10 mouse cellular contexts compared by ENCODE assay signal in genomic region chr7:25035916-25036315, GRCm38 (mm10). TPM values are rescaled to one million over a fixed set of nuclear protein-coding genes. Genes with fewer than 3 reads are reported as not detected.
A peak's percentile ranks its signal among the peaks of the same experiment; 100 is the strongest.
DNase-seq lines count a peak whose midpoint lies in the region; ATAC-seq and TF ChIP-seq lines count a peak whose summit lies in the region.
"Had no signal": no experiment of that assay in that cellular context is flagged by ENCODE, and none has a peak within 500 bp of the region (broad histone marks: within the 10 kb centered on the region; RNA-seq: fewer than 3 reads in every experiment).

No protein-coding gene starts in this region.

- H3K4me3 ChIP-seq in heart, embryonic 11.5 days (ENCODE audit: low read depth, low read length), result no peak overlapping the region
- no peak overlapping the region for H3K4me3 ChIP-seq in gastrocnemius, adult 2 months
- H3K4me3 ChIP-seq: embryonic facial prominence, embryonic 12.5 days; neural tube, embryonic 12.5 days had no signal

- H3K4me2 ChIP-seq in heart, embryonic 11.5 days, result no peak overlapping the region
- H3K4me2 ChIP-seq: embryonic facial prominence, embryonic 12.5 days; neural tube, embryonic 12.5 days had no signal

- ATAC-seq in heart, embryonic 11.5 days (replicated peaks; ENCODE audit: insufficient number of reproducible peaks, low FRiP score, low TSS enrichment), result no peak

- no peak overlapping the region for H3K27ac ChIP-seq in heart, embryonic 11.5 days (ENCODE audit: low read depth, low read length)
- no peak overlapping the region for H3K27ac ChIP-seq in gastrocnemius, adult 2 months
- H3K27ac ChIP-seq: embryonic facial prominence, embryonic 12.5 days; neural tube, embryonic 12.5 days had no signal

- H3K36me3 ChIP-seq in heart, embryonic 11.5 days (ENCODE audit: control insufficient read depth, insufficient read depth, low read length), result peaks cover 8% of the 10 kb centered on the region; the same call in 1 of the 2 replicates

- 57% methylated on average over 7 of the region's 7 CpGs for WGBS in heart, embryonic 11.5 days (ENCODE audit: insufficient replicate concordance)

- peak; percentile 50 for DNase-seq in heart, adult 8-10 months (ENCODE audit: low spot score)
- DNase-seq in MEL-GATA-1-ER (ENCODE audit: extremely low read depth, low read depth), result peak; percentile 30
- peak; percentile 79 for DNase-seq in cerebellum, adult 9-11 months
- DNase-seq in gastrocnemius, adult 2 months, result peak; percentile 61
- DNase-seq in layer of hippocampus, postnatal 25 days (ENCODE audit: extremely low spot score in 1 of 2, low spot score in 1 of 2), result peak; percentile 80 to 95
- DNase-seq in mesoderm, embryonic 11.5 days (ENCODE audit: low read depth, low spot score), result peak; percentile 73
- DNase-seq in spleen, postnatal 36 days (ENCODE audit: low spot score in 2 of 2), result peak; percentile 20 to 47

- no peaks in the 10 kb centered on the region for H3K4me1 ChIP-seq in heart, embryonic 11.5 days (ENCODE audit: control insufficient read depth, insufficient read depth, low read length)
- H3K4me1 ChIP-seq: embryonic facial prominence, embryonic 12.5 days; neural tube, embryonic 12.5 days had no signal

- peak; percentile 97 for TF ChIP-seq CTCF in gastrocnemius, adult 2 months (IDR thresholded peaks at IDR 0.05)

- H3K9me3 ChIP-seq in heart, embryonic 11.5 days (replicated peaks; ENCODE audit: control insufficient read depth, low read length), result no peaks in the 10 kb centered on the region
- H3K9me3 ChIP-seq: embryonic facial prominence, embryonic 12.5 days; neural tube, embryonic 12.5 days had no signal

- H3K27me3 ChIP-seq in heart, embryonic 11.5 days (ENCODE audit: control insufficient read depth, insufficient read depth, low read length), result no peaks in the 10 kb centered on the region
- H3K27me3 ChIP-seq: embryonic facial prominence, embryonic 12.5 days; neural tube, embryonic 12.5 days had no signal

- no peak overlapping the region for H3K9ac ChIP-seq in heart, embryonic 11.5 days (ENCODE audit: low read depth, low read length)
- H3K9ac ChIP-seq: embryonic facial prominence, embryonic 12.5 days; neural tube, embryonic 12.5 days had no signal

- intact Hi-C loops in gastrocnemius, adult 2 months (cut with DNase I), result no loop called here

RNA-seq across cellular contexts. Expression of gene Atp1a3, which starts 30.2 kb away (rescaled TPM):
- total RNA-seq in heart, adult 8-10 months (2022), result 1 to 10 TPM in 2 of 4 experiments, under 1 TPM in 2; 0.60 to 3.3 (median 1.3) TPM
- 2.3 and 4.1 TPM in 2 replicates for polyA plus RNA-seq in heart, embryonic 11.5 days (2014; fragmentation: Nextera tagmentation; extraction: Ambion mirVana)
- not detected for total RNA-seq in gastrocnemius, adult 2 months (2021)
- total RNA-seq in layer of hippocampus, postnatal 25 days (2021), result 1,000 to 10,000 TPM; 2,623 to 2,665 TPM

RNA-seq across cellular contexts. Expression of gene Grik5, which starts 36.2 kb away (rescaled TPM):
- total RNA-seq in heart, adult 8-10 months (2022), result 1 to 10 TPM; 3.7 to 4.5 (median 3.8) TPM
- polyA plus RNA-seq in heart, embryonic 11.5 days (2014; fragmentation: Nextera tagmentation; extraction: Ambion mirVana), result 5.7 and 8.1 TPM in 2 replicates
- total RNA-seq in gastrocnemius, adult 2 months (2021), result 1 to 10 TPM; 2.4 to 3.1 TPM
- 100 to 1,000 TPM; 225 to 267 TPM for total RNA-seq in layer of hippocampus, postnatal 25 days (2021)

RNA-seq across cellular contexts. Expression of gene Zfp574, which starts 36.5 kb away (rescaled TPM):
- total RNA-seq in heart, adult 8-10 months (2022), result 10 to 100 TPM in 1 of 4 experiments, 1 to 10 TPM in 3; 7.9 to 10.0 (median 9.0) TPM
- 14.9 and 15.7 TPM in 2 replicates for polyA plus RNA-seq in heart, embryonic 11.5 days (2014; fragmentation: Nextera tagmentation; extraction: Ambion mirVana)
- total RNA-seq in gastrocnemius, adult 2 months (2021), result 1 to 10 TPM; 7.2 to 9.2 TPM
- 10 to 100 TPM; 29.2 to 29.6 TPM for total RNA-seq in layer of hippocampus, postnatal 25 days (2021)

Comparison
In these comparisons a context has a peak if more than half of its experiments do, and no peak if none do; other contexts are left out.
1. DNase-seq: peak in every context shown above with its lines; median percentile 88 in layer of hippocampus, postnatal 25 days; 79 in cerebellum, adult 9-11 months; 73 in mesoderm, embryonic 11.5 days; 61 in gastrocnemius, adult 2 months; 50 in heart, adult 8-10 months; 34 in spleen, postnatal 36 days; 30 in MEL-GATA-1-ER.
2. RNA of gene Atp1a3, which starts 30.2 kb away (total RNA-seq): 2,623 to 2,665 TPM in layer of hippocampus, postnatal 25 days; 0.60 to 3.3 TPM in heart, adult 8-10 months and not detected in gastrocnemius, adult 2 months; every median in the first group is over 100 times any median in the second.
3. RNA of gene Grik5, which starts 36.2 kb away (total RNA-seq): 225 to 267 TPM in layer of hippocampus, postnatal 25 days; 3.7 to 4.5 TPM in heart, adult 8-10 months and 2.4 to 3.1 TPM in gastrocnemius, adult 2 months; every median in the first group is over 10 times any median in the second.